Comparison of ENCODE assay signal across 10 mouse cellular contexts in genomic region chr12:16897225-16897624, GRCm38 (mm10). TPM values are rescaled to one million over a fixed set of nuclear protein-coding genes. Genes with fewer than 3 reads are reported as not detected.
DNase-seq lines count a peak whose midpoint lies in the region; ATAC-seq and TF ChIP-seq lines count a peak whose summit lies in the region.
"Had no signal": no experiment of that assay in that cellular context is flagged by ENCODE, and none has a peak within 500 bp of the region (broad histone marks: within the 10 kb centered on the region; RNA-seq: fewer than 3 reads in every experiment).

No protein-coding gene starts in this region.

- H3K36me3 ChIP-seq in kidney, postnatal 0 days (ENCODE audit: insufficient read depth, low read length) = no peaks in the 10 kb centered on the region
- no peaks in the 10 kb centered on the region for H3K36me3 ChIP-seq in embryonic facial prominence, embryonic 10.5 days (replicated peaks)
- H3K36me3 ChIP-seq in hindbrain, embryonic 14.5 days (replicated peaks; ENCODE audit: control insufficient read depth, insufficient read depth) = no peaks in the 10 kb centered on the region
- no peaks in the 10 kb centered on the region for H3K36me3 ChIP-seq in midbrain, embryonic 16.5 days (ENCODE audit: control insufficient read depth, insufficient read depth, low read length)
- H3K36me3 ChIP-seq: embryonic facial prominence, embryonic 12.5 days had no signal

- H3K4me1 ChIP-seq in kidney, postnatal 0 days (replicated peaks; ENCODE audit: insufficient read depth, low read length) = peaks cover 14% of the 10 kb centered on the region
- H3K4me1 ChIP-seq in embryonic facial prominence, embryonic 10.5 days = peaks cover 42% of the 10 kb centered on the region
- H3K4me1 ChIP-seq in hindbrain, embryonic 14.5 days (replicated peaks; ENCODE audit: control insufficient read depth, insufficient read depth, low read length) = peaks cover 38% of the 10 kb centered on the region
- peaks cover 28% of the 10 kb centered on the region for H3K4me1 ChIP-seq in midbrain, embryonic 16.5 days (ENCODE audit: control insufficient read depth, insufficient read depth, low read length)

- WGBS in kidney, postnatal 0 days = 64% methylated on average over 2 of the region's 2 CpGs
- WGBS in embryonic facial prominence, embryonic 10.5 days = 80% methylated on average over 2 of the region's 2 CpGs
- 78% methylated on average over 2 of the region's 2 CpGs for WGBS in hindbrain, embryonic 14.5 days
- 78% methylated on average over 2 of the region's 2 CpGs for WGBS in midbrain, embryonic 16.5 days

- DNase-seq in kidney, postnatal 0 days (ENCODE audit: low spot score) = no peak
- no peak for DNase-seq in kidney, postnatal 25 days
- DNase-seq in embryonic facial prominence, embryonic 10.5 days (ENCODE audit: low spot score) = no peak
- DNase-seq in hindbrain, embryonic 14.5 days (ENCODE audit: low spot score) = no peak
- no peak for DNase-seq in gastrocnemius, adult 8-10 months (ENCODE audit: low spot score in 2 of 2)
- DNase-seq in kidney, postnatal 10 days = no peak
- DNase-seq: kidney, postnatal 4 days; thymus, adult 18-20 months had no signal

- 0 out of 2 replicates have a peak overlapping the region, but pooled peaks have one; percentile 77 for H3K4me3 ChIP-seq in kidney, postnatal 0 days (replicated peaks; ENCODE audit: low read depth, low read length)
- H3K4me3 ChIP-seq in embryonic facial prominence, embryonic 10.5 days = peak overlapping the region; percentile 25; the same call in 1 of the 2 replicates
- peak overlapping the region; percentile 80; the same call in 1 of the 2 replicates for H3K4me3 ChIP-seq in hindbrain, embryonic 14.5 days (replicated peaks; ENCODE audit: low read length)
- no peak overlapping the region; the same call in 1 of the 2 replicates for H3K4me3 ChIP-seq in midbrain, embryonic 16.5 days (ENCODE audit: low read depth, low read length)
- H3K4me3 ChIP-seq: embryonic facial prominence, embryonic 12.5 days had no signal

- no peaks in the 10 kb centered on the region for H3K9me3 ChIP-seq in kidney, postnatal 0 days (replicated peaks; ENCODE audit: low read length)
- no peaks in the 10 kb centered on the region for H3K9me3 ChIP-seq in embryonic facial prominence, embryonic 10.5 days
- no peaks in the 10 kb centered on the region for H3K9me3 ChIP-seq in hindbrain, embryonic 14.5 days (ENCODE audit: control insufficient read depth, low read length)
- H3K9me3 ChIP-seq in midbrain, embryonic 16.5 days (replicated peaks; ENCODE audit: control insufficient read depth, low read length, poor library complexity, severe bottlenecking) = no peaks in the 10 kb centered on the region
- H3K9me3 ChIP-seq: embryonic facial prominence, embryonic 12.5 days had no signal

- ATAC-seq in kidney, postnatal 0 days (replicated peaks; ENCODE audit: low FRiP score, low read depth) = no peak
- ATAC-seq in hindbrain, embryonic 14.5 days (ENCODE audit: low FRiP score) = no peak
- no peak for ATAC-seq in midbrain, embryonic 16.5 days

- no peaks in the 10 kb centered on the region for H3K27me3 ChIP-seq in kidney, postnatal 0 days (ENCODE audit: insufficient read depth, low read length)
- no peaks in the 10 kb centered on the region for H3K27me3 ChIP-seq in embryonic facial prominence, embryonic 10.5 days (replicated peaks; ENCODE audit: low read depth, poor library complexity, severe bottlenecking)
- no peaks in the 10 kb centered on the region for H3K27me3 ChIP-seq in hindbrain, embryonic 14.5 days (ENCODE audit: control insufficient read depth, insufficient read depth, low read length)
- no peaks in the 10 kb centered on the region for H3K27me3 ChIP-seq in midbrain, embryonic 16.5 days (ENCODE audit: control insufficient read depth, insufficient read depth, low read depth, low read length)
- H3K27me3 ChIP-seq: embryonic facial prominence, embryonic 12.5 days had no signal

- H3K9ac ChIP-seq in kidney, postnatal 0 days (ENCODE audit: low read depth, low read length) = no peak overlapping the region
- H3K9ac ChIP-seq in hindbrain, embryonic 14.5 days = no peak overlapping the region
- no peak overlapping the region for H3K9ac ChIP-seq in midbrain, embryonic 16.5 days (ENCODE audit: low read depth, low read length)
- H3K9ac ChIP-seq: embryonic facial prominence, embryonic 12.5 days had no signal

- H3K4me2 ChIP-seq in kidney, postnatal 0 days (ENCODE audit: low read length) = peak overlapping the region; percentile 57
- H3K4me2 ChIP-seq in hindbrain, embryonic 14.5 days (replicated peaks) = peak overlapping the region; percentile 80
- H3K4me2 ChIP-seq in midbrain, embryonic 16.5 days (ENCODE audit: low read length) = peak overlapping the region; percentile 91

- TF ChIP-seq CTCF in kidney, postnatal 0 days (IDR thresholded peaks at IDR 0.05; ENCODE audit: low read depth) = no peak

- H3K27ac ChIP-seq in kidney, postnatal 0 days = no peak overlapping the region
- no peak overlapping the region for H3K27ac ChIP-seq in embryonic facial prominence, embryonic 10.5 days (replicated peaks)
- no peak overlapping the region for H3K27ac ChIP-seq in hindbrain, embryonic 14.5 days
- no peak overlapping the region for H3K27ac ChIP-seq in midbrain, embryonic 16.5 days (ENCODE audit: low read length)
- H3K27ac ChIP-seq: embryonic facial prominence, embryonic 12.5 days had no signal

RNA-seq across cellular contexts. Expression of gene Rock2, which starts 2.5 kb away (rescaled TPM):
- 14.6 and 15.9 TPM in 2 replicates for polyA plus RNA-seq in kidney, postnatal 0 days (2015; fragmentation: Nextera tagmentation; extraction: Ambion mirVana)
- polyA plus RNA-seq in embryonic facial prominence, embryonic 10.5 days (2016; fragmentation: Nextera tagmentation; extraction: Ambion mirVana) = 12.7 and 13.1 TPM in 2 replicates
- polyA plus RNA-seq in hindbrain, embryonic 14.5 days (2014; fragmentation: Nextera tagmentation; extraction: Ambion mirVana) = 15.7 and 17.6 TPM in 2 replicates
- polyA plus RNA-seq in midbrain, embryonic 16.5 days (2015; fragmentation: Nextera tagmentation; extraction: Ambion mirVana) = 12.5 and 14.5 TPM in 2 replicates
- total RNA-seq in gastrocnemius, adult 8-10 months (2022) = 100 to 1,000 TPM in 1 of 4 experiments, 10 to 100 TPM in 3; 76.4 to 106 (median 80.8) TPM
